Comparison of ENCODE assay signal across 8 mouse cellular contexts in genomic region chr5:98168356-98169285, GRCm38 (mm10). TPM values are rescaled to one million over a fixed set of nuclear protein-coding genes. Genes with fewer than 3 reads are reported as not detected.
DNase-seq lines count a peak whose midpoint lies in the region; ATAC-seq and TF ChIP-seq lines count a peak whose summit lies in the region.

No protein-coding gene starts in this region.

- TF ChIP-seq POLR2A in heart, adult 2 months (IDR thresholded peaks at IDR 0.05; ENCODE audit: insufficient read depth, low read depth, low read length): no peak
- no peak for TF ChIP-seq POLR2A in limb, embryonic 14.5 days (IDR thresholded peaks at IDR 0.05; ENCODE audit: borderline replicate concordance, extremely low read depth, insufficient read depth, insufficient read length)

- H3K27me3 ChIP-seq in heart, adult 2 months (ENCODE audit: control insufficient read depth, insufficient read depth, low read length): peaks cover 19% of the 10 kb centered on the region
- H3K27me3 ChIP-seq in forebrain, embryonic 14.5 days (replicated peaks; ENCODE audit: control insufficient read depth, insufficient read depth, low read length): peaks cover 45% of the 10 kb centered on the region
- H3K27me3 ChIP-seq in limb, embryonic 14.5 days (ENCODE audit: control insufficient read depth, insufficient read depth, low read length): peaks cover 88% of the 10 kb centered on the region
- H3K27me3 ChIP-seq in stomach, embryonic 14.5 days (ENCODE audit: control insufficient read depth, insufficient read depth, low read length): peaks cover 44% of the 10 kb centered on the region

- H3K9ac ChIP-seq in heart, adult 2 months (ENCODE audit: low read depth, low read length): no peak overlapping the region
- H3K9ac ChIP-seq in ES-E14 (ENCODE audit: insufficient read depth, low read depth, low read length, poor library complexity, severe bottlenecking): no peak overlapping the region
- H3K9ac ChIP-seq in forebrain, embryonic 14.5 days (ENCODE audit: low read length): peak overlapping the region; percentile 49
- no peak overlapping the region for H3K9ac ChIP-seq in limb, embryonic 14.5 days (ENCODE audit: low read depth, low read length, severe bottlenecking)
- H3K9ac ChIP-seq in stomach, embryonic 14.5 days (replicated peaks; ENCODE audit: low read depth, low read length): no peak overlapping the region; the same call in 1 of the 2 replicates

- peak overlapping the region; percentile 68 for H3K4me2 ChIP-seq in forebrain, embryonic 14.5 days (ENCODE audit: low read length)
- H3K4me2 ChIP-seq in limb, embryonic 14.5 days (replicated peaks; ENCODE audit: low read depth, low read length, severe bottlenecking): peak overlapping the region; percentile 83
- peak overlapping the region; percentile 63 for H3K4me2 ChIP-seq in stomach, embryonic 14.5 days (replicated peaks; ENCODE audit: low read depth, low read length)

- no peak for TF ChIP-seq EP300 in heart, adult 2 months (IDR thresholded peaks at IDR 0.05; ENCODE audit: insufficient read depth, low read depth, low read length)

- H3K9me3 ChIP-seq in ES-E14 (ENCODE audit: control insufficient read depth, insufficient read depth, low read depth, low read length): no peaks in the 10 kb centered on the region
- no peaks in the 10 kb centered on the region for H3K9me3 ChIP-seq in forebrain, embryonic 14.5 days (replicated peaks; ENCODE audit: control insufficient read depth, low read length)
- H3K9me3 ChIP-seq in limb, embryonic 14.5 days (ENCODE audit: control insufficient read depth, low read length): no peaks in the 10 kb centered on the region
- H3K9me3 ChIP-seq in stomach, embryonic 14.5 days (ENCODE audit: control insufficient read depth, low read depth, low read length): no peaks in the 10 kb centered on the region

- H3K79me2 ChIP-seq in heart, adult 2 months (replicated peaks; ENCODE audit: control insufficient read depth, insufficient read depth, low read length): no peaks in the 10 kb centered on the region

- intact Hi-C loops in heart, adult 2 months (cut with DNase I): loop anchor here (5.0 kb wide), 1 partner anchor 136 kb away; the partner anchor contains the start of gene Antxr2

- TF ChIP-seq CTCF in heart, adult 2 months (IDR thresholded peaks at IDR 0.05): no peak

- no peak overlapping the region for H3K27ac ChIP-seq in heart, adult 2 months
- 0 out of 2 replicates have a peak overlapping the region, but pooled peaks have one; percentile 26 for H3K27ac ChIP-seq in ES-E14 (ENCODE audit: insufficient read depth, low read depth, low read length, poor library complexity, severe bottlenecking)
- peak overlapping the region; percentile 23; the same call in 1 of the 2 replicates for H3K27ac ChIP-seq in forebrain, embryonic 14.5 days (ENCODE audit: low read depth, low read length)
- no peak overlapping the region for H3K27ac ChIP-seq in limb, embryonic 14.5 days (replicated peaks; ENCODE audit: low read depth, low read length)
- H3K27ac ChIP-seq in stomach, embryonic 14.5 days (ENCODE audit: low read length): no peak overlapping the region

- 2% methylated on average over 37 of the region's 37 CpGs for WGBS in heart, adult 2 months
- under 1% methylated on average over 37 of the region's 37 CpGs for WGBS in forebrain, embryonic 14.5 days
- WGBS in limb, embryonic 14.5 days: under 1% methylated on average over 37 of the region's 37 CpGs
- under 1% methylated on average over 37 of the region's 37 CpGs for WGBS in stomach, embryonic 14.5 days

- H3K36me3 ChIP-seq in heart, adult 2 months (ENCODE audit: control insufficient read depth, insufficient read depth, low read length): no peaks in the 10 kb centered on the region
- H3K36me3 ChIP-seq in ES-E14 (ENCODE audit: control insufficient read depth, insufficient read depth, low read length, poor library complexity, severe bottlenecking): no peaks in the 10 kb centered on the region
- H3K36me3 ChIP-seq in forebrain, embryonic 14.5 days (ENCODE audit: control insufficient read depth, insufficient read depth, low read length): no peaks in the 10 kb centered on the region
- no peaks in the 10 kb centered on the region for H3K36me3 ChIP-seq in limb, embryonic 14.5 days (ENCODE audit: control insufficient read depth, insufficient read depth, low read length)
- H3K36me3 ChIP-seq in stomach, embryonic 14.5 days (ENCODE audit: control insufficient read depth, insufficient read depth, low read length): no peaks in the 10 kb centered on the region

- in situ Hi-C loops in ES-E14 (cut with MboI; ENCODE audit: low sequenced_read_pairs in 2 of 2, unreplicated experiment in 2 of 2): no loop called here

- H3K4me1 ChIP-seq in heart, adult 2 months (ENCODE audit: control insufficient read depth, insufficient read depth, low read length): no peaks in the 10 kb centered on the region; the same call in 1 of the 2 replicates
- peaks cover 0 to 7% of the 10 kb centered on the region in 2 experiments; a peak in 2 of 4 replicates for H3K4me1 ChIP-seq in ES-E14 (ENCODE audit: control insufficient read depth in 2 of 2, insufficient read depth in 2 of 2, low read length in 2 of 2, poor library complexity in 1 of 2)
- H3K4me1 ChIP-seq in forebrain, embryonic 14.5 days (ENCODE audit: control insufficient read depth, insufficient read depth, low read length): peaks cover 15% of the 10 kb centered on the region; the same call in 1 of the 2 replicates
- peaks cover 15% of the 10 kb centered on the region for H3K4me1 ChIP-seq in limb, embryonic 14.5 days (ENCODE audit: control insufficient read depth, insufficient read depth, low read length)
- peaks cover 10% of the 10 kb centered on the region; the same call in 1 of the 2 replicates for H3K4me1 ChIP-seq in stomach, embryonic 14.5 days (ENCODE audit: control insufficient read depth, insufficient read depth, low read length)

- DNase-seq in heart, adult 2 months: peak in 1 of 2 experiments; percentile 40
- DNase-seq in heart, postnatal 4 days: no peak
- DNase-seq in ES-E14 (ENCODE audit: low read depth, low spot score): no peak
- DNase-seq in forebrain, embryonic 14.5 days (ENCODE audit: low spot score): peak; percentile 51
- no peak for DNase-seq in limb, embryonic 14.5 days (ENCODE audit: low spot score)
- no peak for DNase-seq in kidney, adult 11 months
- DNase-seq in adrenal gland, postnatal 10 days: no peak

- ATAC-seq in forebrain, embryonic 14.5 days: no peak
- no peak for ATAC-seq in limb, embryonic 14.5 days (ENCODE audit: low FRiP score, low read depth)
- no peak for ATAC-seq in stomach, embryonic 14.5 days (ENCODE audit: insufficient number of reproducible peaks, insufficient read depth, low FRiP score, low read depth)

- peak overlapping the region; percentile 40 for H3K4me3 ChIP-seq in heart, adult 2 months
- peak overlapping the region; percentile 45 to 54 for H3K4me3 ChIP-seq in ES-E14 (ENCODE audit: insufficient read depth in 1 of 2, low read depth in 1 of 2, low read length in 2 of 2, poor library complexity in 1 of 2, severe bottlenecking in 1 of 2)
- peak overlapping the region; percentile 43 for H3K4me3 ChIP-seq in forebrain, embryonic 14.5 days (ENCODE audit: low read depth, low read length)
- H3K4me3 ChIP-seq in limb, embryonic 14.5 days (replicated peaks; ENCODE audit: low read length): peak overlapping the region; percentile 48
- H3K4me3 ChIP-seq in stomach, embryonic 14.5 days (ENCODE audit: low read depth, low read length): peak overlapping the region; percentile 48

TF ChIP-seq in ES-E14, 5 proteins besides CTCF, POLR2A, EP300 and RAD21:
- TF ChIP-seq ZNF384 (IDR thresholded peaks at IDR 0.05; ENCODE audit: low read depth, low read length) (no peak), ZC3H11A (IDR thresholded peaks at IDR 0.05; ENCODE audit: borderline replicate concordance, low read depth, low read length) (no peak), MAFK (IDR thresholded peaks at IDR 0.05; ENCODE audit: insufficient read depth, low read depth, low read length) (no peak), HCFC1 (IDR thresholded peaks at IDR 0.05; ENCODE audit: borderline replicate concordance, insufficient read depth, low read length) (no peak), CHD2 (IDR thresholded peaks at IDR 0.05; ENCODE audit: low read depth, low read length) (no peak)

RNA-seq across cellular contexts. Expression of gene Prdm8, which starts 1.6 kb away (rescaled TPM):
- under 1 TPM; 0.18 to 0.29 TPM for total RNA-seq in heart, adult 2 months (2021)
- 0.09 and 0.10 TPM in 2 replicates for polyA plus RNA-seq in heart, adult 2 months (2012; rRNA removed)
- total RNA-seq in heart, postnatal 4 days (2021): under 1 TPM; 0.18 to 0.41 TPM
- 0.05 and 0.09 TPM in 2 replicates for total RNA-seq in ES-E14 (2012; rRNA removed)
- polyA plus RNA-seq in forebrain, embryonic 14.5 days (2014; fragmentation: Nextera tagmentation; extraction: Ambion mirVana): 5.0 and 6.7 TPM in 2 replicates
- polyA plus RNA-seq in limb, embryonic 14.5 days (2012; rRNA removed): 1.7 and 2.0 TPM in 2 replicates
- 0.54 and 0.58 TPM in 2 replicates for polyA plus RNA-seq in limb, embryonic 14.5 days (2014; fragmentation: Nextera tagmentation; extraction: Ambion mirVana)
- polyA plus RNA-seq in stomach, embryonic 14.5 days (2014; fragmentation: Nextera tagmentation; extraction: Ambion mirVana): 0.22 TPM in 1 of 2 replicates, not detected in the other
- under 1 TPM; 0.18 to 0.33 TPM for total RNA-seq in adrenal gland, postnatal 10 days (2021)

Comparison
In these comparisons a context has a peak if more than half of its experiments do, and no peak if none do; other contexts are left out.
1. H3K27ac ChIP-seq: peak in ES-E14 (single experiment) and forebrain, embryonic 14.5 days (single experiment); none in heart, adult 2 months (single experiment), limb, embryonic 14.5 days (single experiment) and stomach, embryonic 14.5 days (single experiment).
2. Peak in every context shown above with its lines, with median percentiles within 50 percentile points of each other: H3K4me3 ChIP-seq and H3K4me2 ChIP-seq.